Mouse (Mus musculus): ENCODE results near the gene Pim2.

Gene Pim2

DNA sequence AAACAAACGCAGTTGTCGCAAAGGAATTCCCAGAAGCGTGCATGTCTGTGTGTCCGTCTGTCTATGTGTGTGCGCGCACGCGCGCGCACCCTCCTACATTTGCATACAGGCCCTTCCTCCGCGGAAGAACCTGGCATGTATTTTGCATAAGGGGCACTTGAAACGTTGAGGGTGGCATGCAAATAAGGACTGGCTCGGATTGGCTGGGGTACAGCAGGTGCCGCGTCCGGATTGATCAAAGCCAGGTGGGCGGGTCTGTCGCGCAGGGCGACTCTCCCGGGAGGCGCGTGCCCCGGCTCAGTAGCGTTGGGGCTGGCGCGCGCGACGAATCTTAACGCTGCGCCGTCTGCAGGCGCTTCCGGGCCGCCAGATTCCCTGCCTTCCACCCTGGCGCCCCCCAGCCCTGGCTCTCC is at the start of gene Pim2:
Gene Pim2, plus strand, starts transcription at position 256 of the 413 bp plus-strand sequence.
- peak; percentile 85 for DNase-seq

DNA sequence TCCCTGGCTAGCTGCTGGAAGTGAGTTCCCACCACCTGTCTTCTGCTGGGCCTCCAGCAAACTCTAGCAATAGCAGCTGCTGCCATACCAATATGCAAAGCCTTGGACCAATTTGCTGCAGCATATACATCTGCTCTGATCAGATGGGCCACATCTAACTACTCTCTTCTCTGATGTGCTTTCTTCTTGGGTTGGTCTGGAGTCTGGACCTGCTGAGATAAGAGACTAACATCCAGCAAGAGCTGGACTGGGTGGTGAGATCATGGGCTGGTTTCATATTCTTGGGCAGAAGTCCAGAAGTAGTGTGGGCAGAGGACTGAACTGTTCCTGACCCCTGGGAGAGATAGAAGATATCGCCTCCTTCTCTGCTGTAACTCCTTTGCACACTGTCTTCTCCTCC is 40.9 kb upstream of the Pim2 start:
- no peak for DNase-seq

DNA sequence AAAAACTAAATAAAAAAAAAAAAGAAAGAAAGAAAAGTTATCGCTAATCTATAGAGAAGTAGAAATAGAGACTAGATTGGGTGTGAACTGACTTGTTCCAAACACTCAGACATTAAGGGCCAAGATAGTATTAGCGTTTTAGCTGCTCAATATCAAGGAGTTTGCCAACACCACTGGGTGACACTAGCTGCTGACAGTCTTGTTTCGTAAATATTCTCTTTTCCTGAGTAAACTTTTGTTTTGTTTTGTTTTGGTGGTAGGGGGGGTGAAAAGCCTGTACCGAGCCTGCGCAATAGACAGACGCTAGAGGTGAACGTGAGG is 37.3 kb upstream of the Pim2 start:
- DNase-seq, result no peak

DNA sequence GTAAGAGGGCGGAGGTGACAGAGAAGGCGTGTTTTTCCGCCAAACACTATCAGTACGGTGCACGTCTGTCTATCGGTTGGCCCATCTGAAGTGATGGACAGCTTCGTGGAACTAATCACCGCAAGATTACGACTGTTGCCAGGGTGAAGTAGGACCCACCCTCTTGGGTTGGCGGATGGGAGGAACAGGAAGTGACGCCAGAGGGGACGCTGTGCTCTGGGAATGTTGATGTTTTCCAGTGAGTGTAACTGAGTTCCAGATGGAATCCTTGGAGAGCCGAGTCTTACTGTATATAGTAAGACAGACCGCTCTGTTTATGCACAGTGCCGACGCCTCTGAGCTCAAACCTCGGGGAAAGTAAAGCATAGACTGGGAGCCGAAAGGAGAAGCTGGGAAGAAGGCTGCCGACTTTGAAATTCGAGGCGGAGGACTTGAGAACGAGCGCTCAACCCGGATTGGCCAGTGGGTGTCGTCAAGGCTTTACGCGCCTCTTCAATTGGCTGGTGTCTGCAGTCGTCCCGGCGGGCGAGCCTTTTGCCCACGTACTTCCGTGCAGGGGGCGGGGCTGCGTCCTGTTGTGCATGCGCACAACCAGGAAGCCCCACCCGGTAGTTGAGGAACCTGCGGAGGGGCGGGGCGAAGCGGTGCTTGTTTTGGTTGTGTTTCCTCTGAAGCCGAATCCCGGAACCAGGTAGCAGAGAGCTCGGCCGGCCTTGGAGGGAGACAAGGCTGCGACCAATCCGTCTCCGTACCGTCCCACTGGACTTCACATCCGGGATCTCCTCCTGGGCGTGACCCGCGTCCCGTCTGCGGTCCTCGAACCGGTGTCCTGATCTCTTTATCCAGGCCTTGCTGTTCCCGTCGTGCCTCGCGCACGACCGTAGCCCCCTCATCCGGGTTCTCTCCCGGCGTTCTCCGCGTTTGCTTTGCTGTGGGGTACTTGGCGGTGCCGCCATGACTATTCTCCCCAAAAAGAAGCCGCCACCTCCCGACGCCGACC is 36.6 kb upstream of the Pim2 start, which contains the start of gene Otud5:
Gene Otud5, plus strand, starts transcription at position 202 of the 1,000 bp plus-strand sequence.
- DNase-seq, result peak; percentile 96

DNA sequence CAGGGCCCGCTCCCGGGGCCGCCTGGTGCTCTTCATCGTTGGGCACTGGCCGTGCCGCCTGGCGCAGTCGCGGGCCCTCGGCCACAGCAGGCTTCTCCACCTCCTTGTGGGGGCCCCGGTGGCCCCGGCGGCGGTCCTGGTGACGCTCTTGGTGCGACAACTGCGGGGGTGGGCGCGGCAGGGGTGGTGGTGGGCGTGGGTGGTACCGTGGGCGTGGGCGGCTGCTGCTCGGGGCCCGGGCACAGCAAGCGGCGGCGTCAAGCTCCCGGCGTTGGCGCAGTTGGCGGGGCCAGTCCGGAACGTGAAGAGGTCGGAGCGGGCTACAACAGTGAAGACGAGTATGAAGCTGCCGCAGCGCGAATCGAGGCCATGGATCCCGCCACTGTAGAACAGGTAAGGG is 35.7 kb upstream of the Pim2 start:
- peak; percentile 43 for DNase-seq

DNA sequence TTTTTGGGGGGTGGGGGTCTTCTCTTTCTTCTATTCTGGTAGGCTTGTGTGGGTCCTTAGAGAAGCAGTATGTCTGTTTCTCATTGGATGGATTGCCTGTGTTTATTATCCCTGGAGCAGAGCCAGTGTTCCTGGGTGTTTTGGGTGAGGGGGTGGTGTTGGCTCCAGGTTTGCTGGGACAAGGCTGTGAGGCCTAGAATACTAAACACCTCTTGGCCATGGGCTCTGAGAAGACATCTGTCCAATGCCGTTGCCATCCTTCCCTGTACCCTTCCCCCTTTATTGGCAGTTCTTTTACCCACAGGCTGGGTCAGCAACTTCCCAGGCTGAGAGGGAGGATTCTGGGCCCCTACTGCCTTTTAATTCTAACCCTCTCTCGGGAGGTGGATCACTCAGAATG is 30.2 kb upstream of the Pim2 start:
- no peak for DNase-seq

DNA sequence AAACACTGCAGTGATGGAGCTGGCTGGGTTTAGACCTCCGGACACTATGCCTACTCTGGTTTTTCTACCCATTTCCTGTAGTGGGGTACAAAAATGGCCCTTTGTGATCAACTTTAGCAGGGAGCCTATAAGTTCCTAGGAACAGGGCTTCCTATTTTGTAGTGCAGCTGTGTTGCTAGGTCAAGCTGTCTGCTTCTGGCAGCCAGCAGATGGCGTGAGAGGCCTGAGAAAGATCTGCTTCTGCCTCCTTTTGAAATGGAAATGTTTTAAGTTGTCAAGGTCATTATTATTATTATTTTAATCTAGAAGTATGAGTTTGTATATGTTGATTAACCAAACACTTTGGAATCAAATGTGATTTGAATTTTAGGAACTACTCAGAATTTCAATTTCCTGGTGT is 23.5 kb upstream of the Pim2 start:
- DNase-seq, result peak; percentile 60

DNA sequence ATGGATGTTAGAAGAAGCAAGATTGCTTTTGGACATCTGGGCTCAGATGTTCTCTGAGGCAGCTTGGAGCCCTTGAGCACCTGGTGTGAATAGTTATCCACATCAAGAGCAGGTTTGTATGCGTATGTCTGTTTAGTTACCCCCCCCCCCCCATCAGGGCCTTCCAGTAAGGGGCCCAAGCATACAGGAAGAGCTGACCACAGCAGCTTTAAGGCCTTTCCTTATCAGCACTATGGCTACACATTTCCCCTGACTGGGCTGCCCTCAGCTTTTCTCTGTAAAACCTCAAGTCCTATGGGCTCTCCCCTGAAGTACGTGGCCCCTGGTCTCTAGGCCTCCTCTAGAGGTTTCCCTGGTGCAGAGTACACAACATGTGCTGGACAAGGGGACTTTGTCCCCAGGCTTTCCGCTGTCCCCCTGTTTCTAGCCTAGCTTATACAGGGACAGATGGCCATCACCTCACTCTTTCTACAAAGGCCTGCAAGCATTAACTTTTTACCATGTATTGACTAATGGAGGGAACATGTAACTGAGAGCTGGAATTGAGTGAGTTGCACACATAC is 18.8 kb upstream of the Pim2 start:
- no peak for DNase-seq

DNA sequence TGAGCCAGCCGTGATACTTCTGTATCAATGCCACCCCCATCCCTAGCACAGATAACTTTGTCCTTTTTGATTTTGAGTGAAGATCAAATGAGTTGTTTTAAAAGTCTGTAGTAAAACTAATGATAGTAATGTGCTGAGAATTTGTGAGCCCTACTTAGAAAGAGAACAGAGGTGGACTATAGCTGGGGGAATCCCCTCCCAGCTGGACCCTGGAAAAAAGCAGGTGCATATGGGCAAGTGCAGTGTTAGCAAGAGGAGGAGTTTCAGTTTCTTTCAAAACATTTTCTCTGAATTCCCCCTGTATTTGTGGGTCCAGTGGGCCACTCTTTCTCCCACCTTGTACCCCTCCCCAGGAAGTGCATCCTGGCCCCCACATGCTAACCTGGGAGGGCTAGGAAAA is 14.9 kb upstream of the Pim2 start:
- no peak for DNase-seq

DNA sequence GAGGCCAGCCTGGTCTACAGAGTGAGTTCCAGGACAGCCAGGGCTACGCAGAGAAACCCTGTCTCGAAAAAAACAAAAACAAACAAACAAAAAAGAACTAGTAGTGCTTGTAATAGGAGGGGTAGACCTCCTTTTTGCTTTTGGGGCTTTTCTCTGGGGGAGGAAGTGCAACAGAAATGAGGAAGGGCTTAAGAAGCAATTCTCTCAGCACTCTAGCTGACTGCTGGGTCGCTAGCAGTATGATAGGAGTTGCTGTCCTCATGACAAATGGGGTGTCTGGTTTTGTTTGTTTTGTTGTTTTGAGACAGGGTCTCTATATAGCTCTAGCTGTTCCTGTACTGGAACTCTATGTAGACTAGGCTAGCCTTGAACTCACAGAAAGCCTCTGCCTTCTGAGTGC is 13.5 kb upstream of the Pim2 start:
- no peak for DNase-seq

DNA sequence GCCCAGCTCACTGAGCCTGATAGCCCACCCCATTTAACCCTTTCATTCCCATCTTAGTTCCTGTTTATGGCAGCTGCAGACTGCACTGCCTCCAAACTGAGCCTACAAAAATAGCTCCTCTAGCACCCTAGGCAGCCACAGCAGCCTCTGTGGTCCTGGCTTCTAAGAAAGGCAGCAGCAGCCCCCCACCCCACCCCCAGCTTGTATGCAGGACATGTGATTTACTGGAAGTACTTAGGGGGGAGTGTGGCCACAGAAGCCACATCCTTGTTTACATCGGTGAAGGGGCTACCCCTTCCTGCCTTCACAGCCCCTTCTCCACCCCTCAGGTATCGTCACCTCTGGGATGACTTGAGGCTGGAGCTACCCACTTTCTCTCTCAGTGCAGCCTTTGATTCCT is 12.7 kb upstream of the Pim2 start:
- no peak for DNase-seq

DNA sequence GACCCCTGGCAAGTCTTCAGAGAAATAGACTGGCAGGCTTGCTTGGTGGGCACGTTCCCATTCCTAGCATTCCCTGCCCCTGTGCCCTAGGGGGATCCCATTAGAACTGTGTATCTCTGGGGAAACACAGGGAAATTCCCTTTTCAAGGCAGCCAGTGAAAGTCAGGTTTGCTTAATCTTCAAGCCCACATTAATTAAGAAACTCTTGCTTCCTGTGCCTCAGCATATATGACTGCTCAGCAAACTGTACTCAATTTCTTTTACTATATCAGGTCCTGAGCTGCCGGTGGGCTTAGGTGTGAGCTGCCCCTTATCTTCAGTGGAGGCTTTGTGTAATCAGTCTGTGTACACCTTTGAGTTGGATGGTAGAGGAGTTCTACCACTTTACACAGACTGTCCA is 12.3 kb upstream of the Pim2 start:
- DNase-seq, result no peak

DNA sequence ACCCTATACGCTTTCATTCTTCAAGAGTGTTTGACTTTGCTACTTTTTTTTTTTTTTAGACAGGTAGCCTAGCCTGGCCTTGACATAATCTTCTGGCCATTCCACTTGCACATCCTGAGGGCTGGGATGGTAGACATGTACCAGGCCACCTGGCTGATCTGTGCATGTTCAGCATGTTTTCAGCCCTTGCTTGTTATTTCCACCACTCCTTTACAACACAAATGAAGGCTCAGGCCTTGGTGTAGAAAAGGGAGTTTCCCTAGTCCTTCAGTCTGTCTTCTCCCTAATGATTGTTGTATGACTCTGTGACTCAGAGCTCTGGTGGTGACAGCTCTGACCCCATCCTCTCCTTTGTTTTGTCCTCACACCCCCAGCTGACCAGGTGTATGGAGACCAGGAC is 10.9 kb upstream of the Pim2 start:
- no peak for DNase-seq

DNA sequence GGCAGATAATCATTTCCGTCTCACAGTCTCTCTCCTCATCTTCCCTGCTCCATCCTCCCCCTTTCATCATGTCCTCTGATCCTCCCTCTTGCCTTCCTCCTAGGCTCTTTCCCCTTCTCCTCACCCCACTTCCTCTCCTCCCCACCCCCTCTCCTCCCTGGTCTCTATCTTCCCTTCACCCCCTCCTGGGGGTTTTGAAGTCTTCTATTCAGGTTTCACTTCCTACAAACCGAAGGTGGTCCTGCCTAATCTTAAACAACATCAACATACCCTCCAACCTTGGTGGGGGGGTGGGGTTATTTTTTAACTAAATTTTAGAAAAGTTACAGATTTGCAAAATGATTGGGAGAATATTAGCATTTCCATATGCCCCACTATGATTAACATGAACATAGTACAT is 9.6 kb upstream of the Pim2 start:
- no peak for DNase-seq

DNA sequence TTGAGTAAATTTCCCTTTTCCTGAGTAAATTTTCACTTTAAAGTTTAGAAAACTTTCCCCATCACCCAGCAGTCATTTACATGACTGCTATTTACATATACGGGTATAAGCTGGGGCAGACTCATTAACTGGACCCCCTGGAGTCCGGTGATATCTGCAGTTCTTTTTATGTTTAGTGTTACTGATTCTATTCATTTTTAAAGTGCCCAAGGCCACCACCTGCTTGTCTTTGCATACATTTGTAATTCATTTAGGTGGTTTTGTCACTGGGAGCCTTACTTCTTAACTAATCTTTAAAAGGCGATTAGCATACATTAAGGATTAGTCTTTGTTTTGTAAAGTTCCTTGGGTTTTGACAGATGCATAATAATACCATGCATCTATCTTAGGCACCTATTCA is 8.2 kb upstream of the Pim2 start:
- no peak for DNase-seq

DNA sequence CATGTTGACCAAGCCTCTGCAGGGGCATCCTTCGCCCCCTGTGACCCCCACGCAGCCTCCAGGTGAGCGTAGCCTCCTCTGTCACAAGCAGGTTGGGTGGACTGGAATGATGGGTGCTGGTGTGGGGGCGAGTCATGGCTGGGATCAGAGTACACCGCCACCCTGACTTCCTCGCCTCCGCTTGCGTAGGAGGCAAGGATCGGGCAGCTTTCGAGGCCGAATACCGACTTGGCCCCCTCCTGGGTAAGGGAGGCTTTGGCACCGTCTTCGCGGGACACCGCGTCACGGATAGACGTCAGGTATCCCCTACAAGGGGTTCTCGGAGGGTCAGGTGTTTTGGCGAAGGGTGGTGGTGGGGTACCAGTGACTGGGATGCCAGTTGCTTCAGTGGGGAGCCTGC is 433 bp downstream of the Pim2 start:
- DNase-seq, result no peak

DNA sequence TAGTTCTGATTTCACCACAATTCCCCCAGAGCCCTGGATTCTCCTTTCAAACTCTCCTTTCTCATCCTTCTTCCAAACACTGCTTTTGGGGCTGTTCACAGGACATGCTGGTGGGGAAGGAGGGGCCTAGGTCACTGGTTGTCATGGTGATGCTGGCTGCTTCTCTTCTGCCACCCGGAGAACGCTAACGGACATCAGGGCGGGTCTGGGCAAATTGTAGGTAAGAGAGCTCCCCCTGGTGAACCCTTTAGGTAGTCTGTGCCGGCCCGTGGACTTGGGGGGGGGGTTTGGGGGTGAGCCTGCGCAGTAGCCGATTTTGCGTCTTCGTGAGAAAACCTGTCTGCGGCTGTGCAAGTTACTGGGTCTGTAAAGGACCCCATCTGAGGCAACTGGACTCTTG is 1.8 kb downstream of the Pim2 start:
- DNase-seq, result peak; percentile 69

DNA sequence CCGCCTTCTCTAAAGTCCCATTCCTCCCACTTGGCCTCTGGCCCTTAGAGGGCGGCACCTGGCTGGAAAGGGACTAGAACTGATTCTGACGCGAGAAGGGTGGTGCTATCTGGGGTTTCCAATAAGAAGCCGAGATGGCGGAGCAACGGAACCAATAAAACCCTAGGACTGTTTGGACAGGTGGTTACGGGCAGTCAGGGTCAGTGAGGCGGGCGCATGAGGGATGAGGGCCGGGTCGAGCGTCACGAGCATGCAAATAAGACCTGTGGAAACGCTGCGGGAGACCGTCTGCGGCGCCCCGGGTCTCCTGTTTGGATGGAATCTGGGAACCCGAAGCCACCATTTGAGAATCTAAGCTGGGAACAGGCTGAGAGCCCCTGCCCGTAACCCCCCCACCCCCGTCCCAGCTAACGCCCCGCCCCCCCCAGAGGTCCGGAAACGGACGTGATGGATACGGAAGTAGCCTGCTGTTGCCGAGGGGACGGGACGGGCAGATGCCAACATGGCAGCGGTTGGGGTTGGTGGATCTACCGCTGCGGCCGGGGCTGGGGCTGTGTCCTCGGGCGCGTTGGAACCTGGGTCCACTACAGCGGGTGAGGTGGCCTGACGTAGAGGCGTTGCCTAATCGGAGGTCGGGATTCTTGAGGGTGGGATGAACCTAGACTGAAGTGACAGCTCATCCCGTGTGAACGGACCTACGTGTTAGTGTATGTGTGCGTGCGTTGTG is 5.9 kb downstream of the Pim2 start, which contains the start of gene Slc35a2:
Gene Slc35a2, plus strand, starts transcription at position 188 of the 727 bp plus-strand sequence.
- DNase-seq, result peak; percentile 87

DNA sequence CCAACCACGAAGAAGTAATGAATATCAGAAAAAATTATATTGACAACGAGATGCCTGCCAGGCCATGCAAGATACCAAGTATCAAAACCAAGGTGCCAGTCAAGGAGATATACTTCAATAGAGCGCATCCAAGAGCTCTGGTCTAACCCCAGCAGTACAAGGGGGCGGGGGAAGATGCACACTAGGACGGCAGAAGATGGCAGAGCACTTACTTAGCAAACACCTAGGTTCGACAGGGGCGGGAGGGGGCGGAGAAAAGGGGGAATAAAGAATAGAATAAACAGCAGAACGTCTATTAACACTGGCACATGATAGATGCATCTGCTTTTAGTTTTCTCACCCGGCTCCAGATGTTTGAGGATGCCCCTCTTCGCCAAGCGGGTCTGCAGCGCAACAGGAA is 20.1 kb downstream of the Pim2 start:
- DNase-seq, result no peak

DNA sequence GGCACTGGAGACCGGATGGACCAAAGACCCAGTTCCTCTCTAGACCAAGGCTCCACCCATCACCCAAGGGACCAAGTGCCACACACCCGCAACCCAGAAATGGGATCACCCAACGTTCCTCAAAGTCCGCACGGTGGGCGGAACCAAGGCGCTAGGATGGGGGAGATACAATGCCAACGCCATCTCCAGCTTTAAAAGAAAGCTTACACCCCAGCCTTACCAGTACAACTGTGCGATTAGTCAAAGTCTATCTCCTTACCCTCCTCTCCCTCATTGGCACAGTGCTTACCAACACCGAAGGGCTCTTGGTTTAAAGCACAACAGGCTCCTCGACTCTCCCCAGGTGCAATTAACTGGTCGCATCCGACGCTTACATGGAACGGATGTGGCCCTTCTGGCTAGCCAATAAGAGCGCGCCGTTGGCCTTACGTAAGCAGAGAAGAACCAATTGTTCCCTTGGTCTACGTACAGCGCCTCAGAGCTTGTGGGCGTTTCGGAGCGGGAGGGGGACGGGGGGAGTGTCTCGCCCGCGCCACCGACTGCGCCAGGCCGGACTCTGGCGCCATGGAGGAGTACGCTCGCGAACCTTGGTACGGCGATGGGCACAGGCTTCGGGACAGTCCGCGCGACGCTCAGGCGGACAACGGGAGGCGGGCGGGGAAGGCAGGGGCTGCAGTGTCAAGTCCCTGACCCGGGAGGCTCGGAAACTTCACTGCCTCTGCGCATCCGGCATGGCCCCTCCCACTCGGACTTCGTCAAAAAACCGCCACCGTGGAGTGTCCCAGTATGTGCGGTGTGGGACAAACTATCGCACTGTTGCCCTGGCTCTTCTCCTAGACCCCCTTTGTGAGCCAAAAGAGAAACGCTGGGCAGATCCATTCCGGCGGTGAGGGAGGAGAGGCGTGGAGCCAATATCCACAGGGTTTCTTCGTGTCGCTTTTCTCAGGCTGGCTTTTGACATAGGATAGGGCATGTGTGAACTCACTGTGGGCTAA is 21.1 kb downstream of the Pim2 start, which contains the start of the genes Pqbp1 and Timm17b:
Gene Pqbp1, minus strand, starts transcription at position 390 of the 995 bp plus-strand sequence.
Gene Timm17b, plus strand, starts transcription at position 478 of the 995 bp plus-strand sequence.
- peak; percentile 92 for DNase-seq

DNA sequence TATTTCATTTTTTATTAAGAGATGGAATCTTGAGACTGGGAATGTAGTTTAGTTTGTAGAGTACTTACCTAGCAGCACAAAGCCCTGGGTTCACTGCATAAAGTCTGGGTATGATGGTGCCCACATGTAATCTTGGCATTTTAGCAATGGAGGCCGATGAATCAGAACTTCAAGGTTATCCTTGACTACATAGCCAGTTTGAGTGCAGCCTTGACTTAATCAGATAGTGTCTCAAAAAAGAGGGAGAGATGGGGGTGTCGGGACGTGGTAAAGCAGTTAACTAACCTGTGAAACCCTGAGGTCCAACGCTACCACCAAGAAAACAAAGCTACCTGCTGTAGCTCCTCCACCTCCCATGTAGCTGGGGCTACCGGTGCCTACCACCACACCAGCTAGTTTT is 26.4 kb downstream of the Pim2 start:
- DNase-seq, result no peak

DNA sequence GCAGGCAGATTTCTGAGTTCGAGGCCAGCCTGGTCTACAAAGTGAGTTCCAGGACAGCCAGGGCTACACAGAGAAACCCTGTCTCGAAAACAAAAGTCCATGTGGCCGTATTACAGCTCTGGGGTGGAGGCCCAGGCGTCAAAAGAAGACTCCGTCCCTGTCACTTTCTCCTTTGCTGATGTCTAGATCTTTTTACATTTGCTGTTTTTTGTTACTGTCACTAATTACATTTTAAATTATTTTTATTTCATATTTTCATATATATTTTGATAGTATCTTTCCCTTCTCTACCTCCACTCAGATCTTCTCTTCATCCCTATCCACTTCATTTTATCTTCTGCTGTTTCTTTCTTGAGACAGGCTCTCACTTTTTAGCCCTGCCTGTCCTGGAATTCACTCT is 29.7 kb downstream of the Pim2 start, which contains the start of gene Gm10491:
Gene Gm10491, minus strand, starts transcription at position 101 of the 400 bp plus-strand sequence.
- no peak for DNase-seq
